Mouse (Mus musculus): Measurements from ENCODE around the gene Musk.

DNA sequence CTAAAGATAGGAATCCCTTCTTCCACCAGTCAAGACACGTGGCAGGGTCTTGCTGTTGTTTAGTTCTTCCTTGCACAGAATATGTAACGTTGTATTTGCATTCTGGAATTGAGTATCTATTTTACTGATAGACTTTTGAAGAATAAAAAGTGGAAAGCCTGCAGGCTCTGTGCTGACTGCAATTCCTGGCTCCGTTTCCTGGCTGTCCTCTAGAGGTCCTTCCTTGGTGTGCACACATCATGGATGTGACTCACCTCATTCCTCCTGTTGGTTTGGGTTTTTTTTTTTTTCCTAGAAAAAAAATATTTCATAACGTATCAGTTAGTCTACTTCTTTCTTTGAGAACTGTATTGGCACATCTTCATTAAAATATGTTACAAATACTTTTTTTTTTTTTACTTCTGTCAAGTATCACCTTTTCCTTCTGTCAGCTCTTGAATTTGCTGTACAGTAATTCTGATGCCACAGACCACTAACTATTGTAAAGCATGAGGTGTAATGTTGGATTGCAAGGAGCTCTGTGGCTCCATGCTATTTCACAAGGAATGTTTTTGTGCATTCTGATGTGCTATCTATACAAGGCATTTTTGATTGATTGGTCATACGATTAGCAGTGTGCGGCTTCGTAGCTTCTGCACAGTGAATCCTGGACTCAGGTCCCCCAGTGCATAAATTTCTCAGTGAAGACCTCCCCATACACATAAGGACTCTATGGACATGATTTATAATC lies 88.5 kb downstream of the Musk start:
- TF ChIP-seq EP300 (IDR thresholded peaks at IDR 0.05; ENCODE audit: low read depth) (no peak), CTCF (IDR thresholded peaks at IDR 0.05; ENCODE audit: low read depth) (no peak)
